Mouse (Mus musculus): Measurements from ENCODE around the gene Ift172. TPM values are rescaled to one million over a fixed set of nuclear protein-coding genes. Genes with fewer than 3 reads are reported as not detected.
"Not testable (repeated sequence)": the region's sequence is repeated elsewhere in the genome, so short reads cannot be mapped to it uniquely, and the experiment has no call there.

The Ift172 gene
- polyA plus RNA-seq, 2 experiments from 2014 or later = 2.6 to 7.2 TPM

DNA sequence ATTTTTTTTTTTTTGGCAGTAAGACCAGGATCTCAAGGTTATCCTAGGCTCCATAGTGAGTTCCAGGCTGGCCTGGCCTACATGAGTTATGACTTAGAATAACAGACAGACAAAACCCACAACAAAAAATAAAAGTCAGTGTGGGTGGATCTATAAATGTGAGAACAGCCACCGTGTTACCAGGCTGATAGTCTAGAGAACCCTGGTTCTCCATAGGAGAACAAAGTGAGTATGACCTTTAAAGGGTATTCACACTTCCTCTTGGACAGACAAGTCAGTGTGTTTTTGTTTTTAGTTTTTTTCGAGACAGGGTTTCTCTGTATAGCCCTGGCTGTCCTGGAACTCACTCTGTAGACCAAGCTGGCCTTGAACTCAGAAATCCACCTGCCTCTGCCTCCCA is 34.9 kb downstream of the Ift172 start:
- ATAC-seq = no peak

DNA sequence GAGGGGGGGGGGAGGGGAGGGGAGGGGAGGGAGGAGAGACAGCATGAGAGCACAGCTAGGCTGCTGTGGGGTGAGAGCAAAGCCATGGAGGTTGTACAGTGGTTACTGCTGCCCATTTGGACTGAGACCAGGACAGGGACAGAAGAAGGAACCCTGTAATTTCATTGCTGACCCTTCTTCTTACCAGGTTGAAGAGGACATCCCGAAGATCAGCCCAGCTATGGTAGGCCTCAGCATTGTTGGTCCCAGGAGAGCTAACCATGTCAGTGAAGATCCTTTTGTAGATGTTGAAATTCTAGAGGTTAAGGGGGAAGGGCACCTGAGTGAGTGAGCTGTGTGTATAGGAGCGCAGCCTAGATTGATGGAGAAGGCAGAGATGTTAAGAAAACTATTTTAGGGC is 35.5 kb downstream of the Ift172 start:
- ATAC-seq = no peak

DNA sequence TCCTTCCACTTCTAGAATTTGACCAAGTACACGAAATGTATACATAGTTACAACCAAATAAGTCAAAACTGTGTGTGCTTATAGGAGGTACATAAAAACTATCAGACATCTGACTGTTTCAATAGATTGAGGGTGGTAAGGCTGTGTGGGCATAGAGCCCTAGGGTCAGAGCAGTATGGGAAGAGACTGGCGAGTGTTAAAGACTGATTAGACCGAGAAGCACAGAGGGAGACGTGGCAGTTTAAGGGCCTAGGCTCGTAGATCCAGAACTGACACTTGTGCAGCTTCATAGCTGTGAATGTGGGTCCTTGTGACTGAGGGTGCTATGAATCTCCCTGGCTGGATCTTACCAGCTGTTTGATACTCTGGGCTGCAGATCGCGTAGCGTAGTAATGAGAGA is 36.0 kb downstream of the Ift172 start:
- ATAC-seq = no peak

DNA sequence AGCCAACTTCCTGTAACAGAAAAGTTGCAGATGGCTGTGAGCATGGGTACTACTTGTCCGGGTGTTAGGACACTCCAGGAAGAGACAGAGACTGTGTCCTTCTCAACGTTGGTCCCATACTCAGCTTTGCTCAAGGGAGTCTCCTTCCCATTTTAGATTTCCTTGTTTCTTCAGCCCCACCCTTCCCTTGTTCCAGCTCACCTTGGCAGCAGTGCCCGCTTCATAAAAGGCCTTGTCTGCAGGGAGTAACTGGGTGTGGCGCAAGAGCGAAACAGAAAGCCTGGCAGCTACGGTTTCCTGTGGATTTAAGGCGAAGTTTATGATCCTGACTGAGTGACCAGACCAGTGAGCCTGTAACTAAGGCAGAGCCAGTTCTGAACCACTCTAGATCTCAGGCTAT is 36.5 kb downstream of the Ift172 start:
- no peak for ATAC-seq

DNA sequence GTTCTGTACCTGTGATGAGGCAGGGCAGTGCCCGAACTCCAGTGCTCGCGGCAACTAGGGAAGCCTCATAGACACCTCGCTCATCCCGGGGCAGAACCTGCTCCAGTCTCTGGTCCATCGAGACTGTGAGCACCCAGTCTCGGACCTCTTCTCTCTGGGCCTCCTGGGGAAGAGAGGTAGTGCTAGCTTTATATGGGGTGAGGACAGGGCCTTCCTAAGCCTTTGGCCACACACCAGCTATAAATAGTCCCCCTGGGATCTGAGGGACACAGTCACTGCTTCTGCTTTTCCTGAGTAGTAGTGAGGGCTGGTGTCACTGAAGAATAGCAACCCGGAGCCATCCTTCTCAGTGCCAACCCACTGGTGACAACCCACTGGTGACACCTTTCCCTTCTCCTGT is 37.1 kb downstream of the Ift172 start:
- no peak for ATAC-seq

DNA sequence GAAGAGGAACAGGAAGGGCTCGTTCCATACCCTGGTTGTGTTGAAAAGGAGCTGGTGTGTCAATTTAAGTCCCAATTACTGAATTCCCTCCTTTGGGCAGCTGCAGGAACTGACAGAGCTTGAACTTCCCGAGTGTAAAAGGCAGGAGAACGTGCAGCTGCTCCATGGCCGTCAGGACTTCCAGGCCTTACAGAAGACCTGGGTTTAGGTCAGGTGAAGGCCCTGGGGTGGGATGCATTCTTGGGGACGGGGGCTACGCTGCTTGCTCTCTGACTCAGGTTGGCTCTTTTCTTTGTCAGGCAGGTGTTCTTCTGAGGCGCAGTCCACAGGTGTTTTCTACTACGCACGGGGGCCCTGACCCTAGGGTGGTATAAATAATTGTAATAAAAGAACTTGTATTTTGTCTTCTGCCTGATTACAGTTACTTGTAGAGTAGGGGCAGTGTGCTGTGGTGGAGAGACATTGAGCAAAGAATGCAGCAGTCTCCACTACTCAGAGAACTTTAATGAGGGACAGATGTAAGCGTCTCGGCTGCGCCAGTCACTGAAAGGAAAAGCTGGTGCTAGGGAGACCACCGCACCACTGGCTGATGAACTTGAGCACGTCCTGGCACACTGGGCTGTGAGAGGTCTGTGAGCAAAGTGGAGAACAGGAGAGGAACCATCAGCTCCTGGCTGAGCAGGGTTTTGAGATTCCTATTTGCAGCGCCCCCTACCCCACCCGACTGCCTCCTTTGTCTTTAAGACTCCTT is 37.9 kb downstream of the Ift172 start:
- no peak for ATAC-seq

DNA sequence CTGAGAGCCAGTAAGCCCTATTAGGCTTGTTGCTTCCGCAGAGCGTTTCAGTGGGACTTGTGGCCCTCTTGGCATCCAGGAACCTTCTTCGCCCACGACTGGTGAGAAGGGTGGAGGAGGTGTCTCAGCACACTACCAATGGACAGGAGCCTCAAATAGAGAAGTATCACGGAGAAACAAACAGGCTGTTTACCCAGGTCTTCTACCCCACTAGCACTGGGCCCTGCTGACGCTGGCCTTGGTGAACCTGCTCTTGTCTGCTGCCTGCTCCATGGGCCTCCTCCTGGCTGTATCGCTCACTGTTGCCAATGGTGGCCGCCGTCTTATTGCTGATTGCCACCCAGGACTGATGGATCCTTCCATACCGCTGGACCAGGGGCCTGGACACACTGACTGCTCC is 38.8 kb downstream of the Ift172 start:
- ATAC-seq = no peak

DNA sequence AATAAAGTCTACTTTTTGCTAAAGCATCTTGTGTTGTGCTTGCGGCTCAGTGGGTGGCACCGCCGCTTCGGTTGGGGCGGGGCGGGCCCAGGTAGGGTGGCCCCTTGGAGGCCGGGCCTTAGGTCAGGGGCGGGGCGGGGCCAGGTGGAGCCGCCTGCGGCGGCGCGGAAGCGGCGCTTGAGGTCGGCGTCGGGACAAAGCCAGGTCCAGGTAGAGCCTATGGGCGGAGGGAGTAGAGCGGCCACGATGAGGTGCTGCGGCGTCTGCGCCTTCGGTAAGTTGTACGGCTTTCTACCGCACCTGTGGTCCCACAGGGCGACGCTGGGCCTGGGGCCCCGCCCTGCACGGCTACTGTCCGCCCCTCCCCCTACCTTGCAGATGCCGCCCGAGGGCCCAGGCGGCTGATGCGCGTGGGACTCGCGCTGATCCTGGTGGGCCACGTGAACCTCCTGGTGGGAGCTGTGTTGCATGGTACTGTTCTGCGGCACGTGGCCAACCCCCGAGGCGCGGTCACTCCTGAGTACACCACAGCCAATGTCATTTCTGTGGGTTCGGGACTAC is 39.3 kb downstream of the Ift172 start, which contains the start of gene Krtcap3:
Krtcap3 (plus strand) TSS at position 151 of the 561 bp plus-strand sequence.
- peak; percentile 41 for ATAC-seq

DNA sequence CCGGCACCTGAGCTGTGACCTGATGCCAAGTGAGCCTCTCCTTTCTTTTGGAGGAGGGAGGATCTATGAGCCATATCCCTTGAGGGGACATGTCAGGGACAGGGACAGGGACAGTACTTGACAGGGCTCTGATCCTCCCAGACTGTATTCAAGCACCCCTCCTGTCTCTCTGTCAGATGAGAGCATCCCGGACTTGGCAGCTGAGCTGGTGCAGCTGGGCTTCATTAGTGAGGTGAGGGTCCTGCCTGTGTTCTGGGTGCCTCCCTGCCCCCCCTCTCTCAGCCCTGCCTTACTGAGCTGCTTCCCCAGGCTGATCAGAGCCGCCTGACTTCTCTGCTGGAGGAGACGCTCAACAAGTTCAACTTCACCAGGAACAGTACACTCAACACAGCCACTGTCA is 40.2 kb downstream of the Ift172 start:
- ATAC-seq = no peak

DNA sequence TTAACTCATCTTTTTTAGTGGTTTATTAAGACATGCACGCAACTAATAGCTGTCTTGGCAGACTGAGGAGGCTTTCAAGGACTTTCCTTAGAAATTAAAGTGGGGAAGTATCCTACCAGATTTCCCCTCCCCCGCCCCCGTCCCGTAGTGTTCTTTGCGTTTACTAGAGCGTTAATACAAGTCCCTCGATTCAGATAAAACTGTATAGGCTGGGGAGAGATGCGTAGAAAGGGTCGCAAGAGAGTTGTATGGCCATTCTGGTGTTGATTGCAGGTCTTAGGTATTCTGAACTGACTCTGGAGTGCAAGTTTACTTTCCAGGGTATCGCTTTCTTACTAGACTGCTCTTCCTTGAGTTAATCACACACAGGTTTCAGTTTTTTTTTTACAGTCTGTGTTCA is 48.7 kb downstream of the Ift172 start:
- ATAC-seq = no peak

DNA sequence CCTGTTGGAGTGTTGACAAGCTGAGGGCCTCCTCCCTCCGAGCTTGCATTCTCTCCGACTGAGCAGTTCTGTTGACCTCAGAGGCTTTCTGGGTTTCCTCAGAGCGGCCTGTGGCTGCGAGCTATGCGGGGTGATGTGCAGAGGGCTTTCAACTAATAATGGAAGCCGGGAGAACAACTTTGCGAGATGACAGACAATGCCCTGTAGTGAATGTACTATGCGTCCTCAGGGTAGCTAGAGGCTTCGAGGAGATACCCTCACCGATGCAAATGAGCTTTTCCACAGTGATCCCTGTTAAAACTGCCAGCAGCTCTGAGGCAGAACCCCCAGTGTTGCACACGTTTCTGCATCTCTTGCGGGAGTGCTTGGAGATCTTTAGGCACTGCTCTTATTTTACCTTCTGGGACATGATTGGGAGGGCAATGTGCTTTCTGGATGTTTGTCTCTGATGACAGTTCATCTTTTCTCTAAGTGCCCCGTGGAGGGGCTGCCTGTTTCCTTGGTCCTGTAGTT is 49.3 kb downstream of the Ift172 start:
- ATAC-seq = peak; percentile 31

DNA sequence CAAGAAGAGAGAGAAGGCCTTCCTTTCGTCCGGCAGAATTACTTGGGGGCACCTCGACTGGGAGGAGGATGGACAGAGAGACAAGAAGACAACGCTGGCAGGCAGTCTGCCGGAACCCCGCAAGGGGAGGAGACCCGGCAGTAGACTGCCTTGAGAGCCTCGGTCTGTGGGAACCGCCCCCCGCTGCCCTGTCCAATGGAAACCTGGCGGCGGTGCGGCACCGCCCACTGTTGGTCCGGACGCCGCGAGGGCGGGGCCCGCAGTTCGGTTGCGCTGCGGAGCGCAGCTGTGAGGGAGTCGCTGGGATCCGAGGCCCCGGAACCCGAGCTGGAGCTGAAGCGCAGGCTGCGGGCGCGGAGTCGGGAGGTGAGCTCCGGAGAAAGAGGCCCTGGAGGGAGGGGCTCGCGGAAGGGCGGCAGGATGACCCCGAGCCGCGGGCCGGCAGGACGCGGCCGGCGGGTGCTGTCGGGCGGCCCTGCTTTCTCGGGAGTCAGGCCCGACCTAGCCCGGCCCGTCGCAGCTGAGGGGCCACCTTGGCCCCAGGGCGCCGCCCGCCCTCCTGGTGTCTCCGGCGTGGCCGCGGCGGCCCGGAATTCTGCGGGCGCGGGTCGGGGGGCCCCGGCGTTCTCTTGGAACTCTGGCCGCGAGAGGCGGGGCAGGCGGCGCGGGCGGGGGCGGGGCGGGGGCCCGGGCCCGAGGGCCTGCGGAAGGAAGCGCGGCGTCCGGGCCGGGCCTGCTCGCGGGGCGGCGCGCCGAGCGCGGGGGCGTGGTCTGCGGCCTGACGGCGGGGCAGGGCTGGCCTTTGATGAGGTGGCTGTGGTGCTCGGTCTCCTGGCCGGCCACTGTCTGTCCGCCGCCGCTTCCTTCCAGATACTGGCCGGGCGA is 50.0 kb downstream of the Ift172 start, which contains the start of the genes Nrbp1 and Gm9970:
Nrbp1 (plus strand) TSS at position 228 of the 885 bp plus-strand sequence.
Gm9970 (minus strand) TSS at position 596 of the 885 bp plus-strand sequence.
- peak; percentile 94 for ATAC-seq

DNA sequence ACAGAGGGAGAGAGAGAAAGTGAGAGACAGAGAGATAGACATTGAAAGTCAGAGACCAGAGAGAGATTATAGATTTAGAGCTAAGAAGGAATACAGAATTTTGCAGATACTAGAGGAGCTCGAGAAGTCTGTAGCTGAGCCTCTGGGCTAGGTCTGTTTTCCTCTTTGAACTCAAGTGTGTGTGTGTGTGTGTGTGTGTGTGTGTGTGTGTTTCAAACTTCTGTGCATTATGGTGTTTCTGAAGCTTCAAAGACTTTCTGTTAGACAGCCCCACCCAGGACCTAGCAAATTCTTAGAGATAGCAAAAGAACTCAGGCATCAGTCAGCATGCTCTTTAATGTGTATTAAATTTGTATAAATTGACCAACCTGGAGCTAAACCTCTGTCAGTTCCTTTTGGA is 64.3 kb downstream of the Ift172 start:
- no peak for ATAC-seq

DNA sequence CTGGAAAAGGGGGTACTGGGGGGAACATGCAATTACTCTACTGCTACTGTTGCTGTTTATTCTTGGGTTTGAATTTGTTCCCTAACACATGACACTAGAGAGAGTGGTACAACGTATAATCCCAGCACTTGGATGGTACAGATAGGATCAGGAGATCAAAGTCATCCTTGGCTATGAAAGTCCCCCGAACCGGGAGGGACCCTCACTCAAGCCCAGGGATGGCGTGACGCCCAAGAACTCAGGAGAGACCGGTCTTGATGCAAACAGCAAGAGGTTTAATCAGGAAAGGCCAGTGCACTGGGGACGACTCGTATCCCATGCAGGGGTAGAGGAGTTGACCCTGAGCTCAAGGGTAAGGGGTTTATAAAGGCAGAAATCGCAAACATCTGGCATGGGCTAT is 68.2 kb downstream of the Ift172 start:
- no peak for ATAC-seq

DNA sequence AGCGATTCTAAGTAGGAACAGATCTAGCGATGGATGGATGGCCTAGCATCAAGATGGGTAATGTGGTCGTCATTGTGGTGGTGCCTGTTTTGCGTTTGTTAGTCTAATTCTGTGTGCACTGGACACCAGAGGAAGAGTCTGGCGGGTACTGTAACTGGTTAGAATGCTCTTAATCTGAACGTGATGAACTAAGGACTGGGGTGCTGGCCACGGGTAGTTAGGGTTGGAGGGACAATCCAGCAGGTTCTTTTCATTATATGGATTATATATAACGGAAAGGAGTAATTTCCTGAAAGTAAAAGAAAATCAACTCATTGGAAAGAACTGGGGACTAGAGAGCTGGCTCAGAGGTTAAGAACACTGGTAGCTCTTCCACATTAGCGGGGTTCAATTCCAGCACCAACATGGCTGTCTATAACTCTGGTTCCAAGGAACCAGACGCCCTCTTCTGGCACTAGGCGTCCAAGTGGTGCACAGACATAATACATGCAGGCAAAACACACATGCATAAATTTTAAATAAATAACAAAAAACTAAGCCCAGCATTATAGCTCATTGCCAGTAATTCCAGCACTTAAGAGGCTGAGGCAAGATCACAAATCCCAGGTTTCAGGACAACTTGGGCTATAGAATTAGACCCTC is 69.5 kb downstream of the Ift172 start:
- no peak for ATAC-seq

DNA sequence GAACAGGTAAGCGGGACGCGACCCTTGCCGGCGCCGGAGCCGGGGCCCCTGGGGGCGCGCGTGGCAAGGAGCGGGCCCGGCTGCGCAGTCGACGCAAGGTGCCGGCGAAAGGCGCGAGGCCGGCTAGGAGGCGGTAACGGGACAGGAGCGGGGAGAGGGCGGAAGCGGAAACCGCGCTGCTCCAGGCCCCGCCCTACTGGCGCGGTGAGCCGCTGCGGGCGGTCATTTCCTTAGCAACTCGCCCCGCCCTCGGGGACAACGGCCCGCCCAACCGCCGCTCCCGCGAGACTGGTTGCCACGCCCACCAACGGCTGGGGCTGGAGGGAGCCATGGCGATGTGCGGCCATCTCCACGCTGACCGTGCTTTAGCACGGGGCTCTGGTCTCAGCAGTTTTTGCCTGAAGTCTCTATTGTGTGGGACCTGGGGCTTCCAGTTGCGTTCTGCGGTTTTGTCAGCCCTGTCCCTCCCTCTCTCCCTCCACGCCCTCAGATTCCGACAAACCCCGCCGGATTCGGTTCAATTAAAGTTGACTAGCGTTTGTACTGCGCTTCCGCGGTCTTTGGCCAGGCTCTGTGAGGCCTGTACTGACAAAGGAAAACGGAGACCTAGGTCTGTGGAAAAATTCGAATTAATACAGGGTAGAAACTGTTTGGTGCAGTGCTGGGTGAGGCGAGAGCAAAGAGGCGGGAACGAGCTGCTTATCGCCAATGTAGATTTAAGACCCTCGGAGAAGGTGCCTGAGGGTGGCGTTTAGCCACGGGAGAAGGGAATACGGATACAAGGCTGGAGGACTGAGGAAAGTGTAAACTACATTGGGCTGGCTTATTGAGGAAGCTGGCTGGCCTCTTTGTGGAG is 70.2 kb downstream of the Ift172 start, which contains the start of gene Ppm1g:
Ppm1g (minus strand) TSS at position 240 of the 856 bp plus-strand sequence.
- ATAC-seq = peak; percentile 88

DNA sequence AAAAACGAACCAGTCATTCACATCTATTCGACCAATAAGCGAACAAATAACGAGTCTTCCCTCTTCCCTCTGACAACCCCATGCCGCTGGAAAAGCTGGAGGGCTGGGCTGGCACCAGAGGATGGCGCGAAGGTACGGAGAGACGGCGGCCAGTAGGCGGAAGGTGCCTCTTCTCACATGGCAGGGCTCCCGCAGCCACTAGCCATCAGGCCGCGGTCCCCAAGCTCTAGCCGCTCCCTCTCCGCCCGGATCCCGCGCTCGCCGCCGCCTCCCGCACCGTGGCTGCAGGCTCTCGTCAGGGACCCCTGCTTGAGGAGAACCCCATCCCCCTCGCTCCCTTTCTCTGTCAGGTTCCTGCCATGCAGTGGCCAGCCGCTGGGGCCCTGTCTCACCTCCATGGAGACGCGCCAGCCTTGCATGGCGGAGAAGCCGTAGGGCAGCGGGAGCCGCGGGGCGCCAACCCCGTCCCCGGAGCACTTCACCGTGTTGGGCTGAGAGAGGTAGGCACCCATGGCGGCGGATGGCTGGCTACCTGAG is 70.9 kb downstream of the Ift172 start:
- ATAC-seq = peak; percentile 12

DNA sequence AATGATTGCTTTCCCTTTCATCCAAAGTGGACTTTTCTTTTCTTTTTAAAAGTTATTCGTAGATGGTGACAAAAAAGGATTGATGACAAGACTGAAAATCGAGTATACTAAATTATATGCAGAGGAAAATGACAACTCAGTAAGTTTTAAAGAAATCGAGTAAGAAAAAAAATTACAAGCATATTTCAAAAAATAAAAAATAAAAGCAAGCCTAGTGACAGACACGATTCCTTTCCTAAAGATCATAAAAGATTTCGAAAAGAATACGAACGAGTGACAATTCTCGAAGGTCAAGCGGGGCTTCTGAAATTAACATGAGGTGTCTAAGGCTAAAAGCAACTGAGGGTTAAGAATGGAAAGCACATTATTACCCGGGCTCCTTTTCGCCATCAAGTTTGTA is 71.4 kb downstream of the Ift172 start:
- ATAC-seq = no peak

DNA sequence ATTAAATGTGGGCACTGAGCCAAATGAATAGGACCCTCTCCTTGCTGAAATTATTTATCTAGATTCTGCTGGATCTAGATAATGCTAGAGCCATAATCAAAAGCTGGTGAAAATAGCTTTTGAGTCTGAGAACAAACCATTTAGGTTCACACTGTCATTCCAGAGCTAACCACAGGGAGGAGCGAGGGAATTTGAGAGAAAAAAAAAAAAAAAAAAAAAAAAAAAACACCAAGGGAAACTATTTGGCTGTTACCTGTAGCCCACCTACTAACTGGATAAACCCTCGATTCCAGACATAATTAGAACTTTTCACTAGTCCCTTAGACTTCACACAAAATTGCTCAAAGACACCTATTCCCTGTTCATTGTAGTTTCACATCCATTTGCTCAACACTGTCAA is 71.8 kb downstream of the Ift172 start:
- ATAC-seq = no peak

DNA sequence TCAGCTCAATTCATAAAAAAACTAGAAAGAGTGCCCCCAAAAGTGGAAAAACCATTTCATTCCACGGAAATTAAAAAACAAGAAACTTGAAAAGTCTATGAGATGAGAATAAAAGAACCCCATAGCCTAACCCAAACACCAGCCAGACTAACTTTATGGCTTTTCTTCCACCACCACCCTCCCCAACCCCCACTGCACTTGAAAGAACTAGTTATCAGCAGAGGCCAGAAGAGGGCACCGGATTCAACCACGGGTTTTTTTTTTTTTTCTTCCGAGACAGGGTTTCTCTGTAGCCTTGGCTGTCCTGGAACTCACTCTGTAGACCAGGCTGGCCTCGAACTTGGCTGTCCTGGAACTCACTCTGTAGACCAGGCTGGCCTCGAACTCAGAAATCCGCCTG is 72.6 kb downstream of the Ift172 start:
- ATAC-seq = no peak

DNA sequence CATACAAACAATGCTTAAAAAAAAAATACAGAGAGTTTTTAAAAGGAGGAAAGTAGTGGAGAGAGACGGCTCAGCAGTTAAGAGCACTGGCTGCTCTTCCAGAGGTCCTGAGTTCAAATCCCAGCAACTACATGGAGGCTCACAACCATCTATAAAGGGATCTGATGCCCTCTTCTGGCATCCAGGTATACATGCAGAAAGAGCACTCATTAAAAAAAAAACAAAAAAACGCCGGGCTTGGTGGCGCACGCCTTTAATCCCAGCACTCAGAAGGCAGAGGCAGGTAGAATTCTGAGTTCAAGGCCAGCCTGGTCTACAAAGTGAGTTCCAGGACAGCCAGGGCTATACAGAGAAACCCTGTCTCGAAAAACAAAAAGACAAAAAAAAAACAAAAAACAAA is 74.4 kb downstream of the Ift172 start:
- not testable (repeated sequence) for ATAC-seq

All from activated CD4-positive, CD25-positive, alpha-beta regulatory T cell, adult 4 months (primary cell).